Mouse (Mus musculus): Measurements from ENCODE around the gene Drc3.

Drc3 gene

DNA sequence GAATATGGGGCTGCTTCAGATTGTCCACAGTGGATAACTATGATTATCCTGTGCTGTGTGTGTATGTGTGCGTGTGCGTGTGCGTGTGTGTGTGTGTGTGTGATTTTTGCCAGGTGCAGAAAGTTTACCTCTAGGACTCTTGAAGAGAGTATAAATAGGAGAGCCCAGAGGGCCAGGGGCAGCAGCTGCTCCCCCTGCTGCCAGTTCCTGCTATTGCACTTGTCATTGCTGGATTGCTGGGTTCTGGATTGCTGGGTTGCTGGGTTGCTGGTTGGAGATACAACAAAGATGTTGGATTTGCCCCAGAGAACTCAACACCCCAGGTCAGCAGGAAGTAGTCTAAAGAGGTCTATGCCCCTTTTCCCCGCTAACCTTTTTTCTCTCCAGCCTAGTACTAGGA, 14.8 kb upstream of the Drc3 start:
- peak; percentile 73 to 75 for DNase-seq

DNA sequence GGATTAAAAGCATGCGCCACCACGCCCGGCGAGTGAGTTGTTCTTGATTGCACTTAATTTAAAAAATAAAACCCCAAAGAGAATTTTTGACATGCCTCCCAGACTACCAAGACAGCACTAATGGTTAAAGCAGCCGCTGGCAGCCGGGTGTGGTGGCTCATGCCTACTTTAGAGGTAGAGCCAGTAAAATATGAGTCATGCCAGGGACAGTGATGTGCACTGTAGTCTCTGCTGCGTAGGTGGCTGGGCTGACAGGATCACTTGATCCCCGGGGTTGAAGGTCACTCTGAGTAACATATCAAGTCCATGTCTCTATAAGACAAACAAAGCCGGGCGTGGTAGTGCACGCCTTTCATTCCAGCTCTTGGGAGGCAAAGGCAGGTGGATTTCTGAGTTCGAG, 13.8 kb upstream of the Drc3 start:
- DNase-seq = no peak

GRCm38 (mm10) chr11:60345868-60346267, 7.3 kb upstream of the Drc3 start:
- DNase-seq = no peak

DNA sequence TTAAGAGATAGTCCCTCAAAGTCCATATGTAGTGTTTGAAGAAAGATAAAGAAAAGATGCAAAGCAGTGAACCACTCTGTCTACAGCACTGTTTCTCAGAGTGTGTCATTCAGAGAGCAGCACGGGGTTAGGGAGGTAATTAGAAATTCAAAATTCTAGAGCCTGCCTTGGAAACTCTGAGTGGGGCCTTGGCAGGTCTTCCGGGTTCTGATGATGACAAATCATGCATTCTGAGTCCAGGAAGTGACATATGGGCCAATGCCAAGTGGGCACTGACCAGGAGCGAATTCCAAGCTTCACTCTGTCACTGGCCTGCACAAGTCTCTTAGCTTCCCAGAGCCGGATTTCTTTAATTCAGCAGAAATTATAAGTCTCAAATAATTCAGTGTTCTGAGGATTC, 6.6 kb upstream of the Drc3 start:
- DNase-seq = peak; percentile 38 to 63

DNA sequence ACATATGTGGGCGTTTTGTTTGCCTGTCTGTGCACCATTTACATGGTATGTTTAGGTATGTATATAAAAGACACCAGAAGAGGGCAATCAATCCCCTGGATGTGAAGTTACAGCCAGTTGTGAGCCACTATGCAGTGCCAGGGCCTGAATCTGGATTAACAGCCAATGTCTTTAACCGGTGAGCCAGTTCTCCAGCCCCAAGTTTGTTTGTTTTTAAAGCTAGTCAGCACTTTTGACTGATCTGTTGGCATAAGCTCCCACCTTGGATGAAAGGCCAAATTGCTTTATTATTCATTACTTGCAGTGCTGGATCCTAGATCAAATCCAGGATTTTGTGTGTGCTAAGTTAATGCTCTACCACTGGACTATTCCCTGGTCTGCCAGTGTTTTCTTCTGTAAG, 1.7 kb upstream of the Drc3 start:
- DNase-seq = peak in 1 of 2 experiments; percentile 20

DNA sequence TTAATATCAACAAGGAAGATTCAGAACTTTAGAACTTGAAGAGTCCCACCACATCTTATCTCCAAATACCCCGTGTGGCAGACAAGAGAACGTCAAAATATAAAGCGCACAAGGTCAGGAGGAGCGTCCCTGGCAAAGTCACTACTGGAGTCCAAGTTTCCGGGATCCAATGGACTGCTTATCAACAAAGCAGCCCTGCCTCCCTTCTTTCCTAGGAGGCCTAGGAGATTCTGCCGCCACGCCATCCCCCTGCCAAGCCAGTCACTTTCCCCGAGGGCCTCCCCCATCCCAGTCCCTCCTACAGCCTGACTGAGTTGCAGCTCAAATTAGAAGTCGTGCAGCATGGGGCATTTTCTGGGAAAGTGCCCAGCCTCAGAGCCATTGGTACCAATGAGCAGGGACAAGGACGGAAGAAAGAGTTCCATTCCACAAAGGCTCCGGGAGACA, 1.2 kb upstream of the Drc3 start:
- DNase-seq = peak; percentile 30 to 50

DNA sequence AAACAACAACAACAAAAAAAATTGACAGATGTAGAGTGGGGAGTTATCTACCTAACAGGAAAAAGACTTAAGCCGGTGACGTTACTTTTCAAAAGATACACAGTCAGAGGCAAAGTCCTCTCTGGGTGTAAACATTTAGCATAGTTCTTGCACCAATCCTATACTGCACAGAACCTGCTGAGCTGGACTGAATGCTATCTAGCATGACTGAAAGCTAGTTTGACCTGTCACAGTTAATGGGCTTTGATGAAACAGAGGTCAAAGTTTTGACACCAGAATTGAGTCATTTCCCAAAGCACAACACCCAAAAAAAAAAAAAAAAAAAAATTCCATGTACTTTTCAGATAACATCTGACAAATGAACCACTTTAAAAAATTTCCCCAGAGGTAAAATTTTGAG, 2.8 kb downstream of the Drc3 start:
- no peak for DNase-seq

DNA sequence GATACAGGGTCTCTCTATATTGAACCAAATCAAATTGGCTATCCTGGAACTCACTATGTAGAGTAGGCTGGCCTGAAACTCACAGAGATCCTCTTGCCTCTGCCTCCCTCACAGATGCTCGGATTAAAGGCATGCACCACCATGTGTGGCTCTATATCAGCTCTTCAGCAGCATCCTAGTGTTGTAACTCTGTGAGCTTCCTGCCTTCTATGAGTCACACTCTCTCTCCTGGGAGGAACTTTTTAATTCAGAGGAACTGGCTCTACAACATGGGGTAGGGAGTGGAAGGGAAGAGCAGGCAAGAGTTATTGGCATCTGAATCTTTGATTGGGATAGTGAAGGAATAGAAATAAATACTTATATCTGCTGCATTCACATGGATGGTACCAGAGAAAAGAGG, 4.0 kb downstream of the Drc3 start:
- no peak for DNase-seq

- DNase-seq = peak in 1 of 2 experiments; percentile 23
These were observed 5.4 kb downstream of the Drc3 start for GRCm38 (mm10) chr11:60358548-60358947.

DNA sequence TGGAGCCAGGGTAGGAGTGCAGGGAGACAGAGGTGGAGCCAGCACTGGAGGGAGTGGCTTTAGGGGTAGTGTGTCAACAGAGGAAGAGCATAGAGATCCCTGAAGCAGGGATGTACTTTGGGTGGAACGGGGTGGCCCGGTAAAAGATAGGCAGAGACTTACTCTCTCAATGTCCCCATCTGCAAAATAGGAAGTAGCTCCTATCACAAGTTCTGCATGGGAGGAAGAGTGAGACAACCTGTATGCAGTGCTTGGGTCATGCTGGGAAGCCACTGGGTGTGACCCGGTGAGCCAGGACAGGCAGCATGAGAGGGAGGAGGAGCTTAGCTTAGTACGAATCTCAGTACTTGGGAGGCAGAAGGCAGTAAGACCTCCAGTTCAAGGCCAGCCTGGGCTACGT, 6.0 kb downstream of the Drc3 start:
- no peak for DNase-seq

- no peak for DNase-seq
These were observed 6.8 kb downstream of the Drc3 start for GRCm38 (mm10) chr11:60359936-60360335.

DNA sequence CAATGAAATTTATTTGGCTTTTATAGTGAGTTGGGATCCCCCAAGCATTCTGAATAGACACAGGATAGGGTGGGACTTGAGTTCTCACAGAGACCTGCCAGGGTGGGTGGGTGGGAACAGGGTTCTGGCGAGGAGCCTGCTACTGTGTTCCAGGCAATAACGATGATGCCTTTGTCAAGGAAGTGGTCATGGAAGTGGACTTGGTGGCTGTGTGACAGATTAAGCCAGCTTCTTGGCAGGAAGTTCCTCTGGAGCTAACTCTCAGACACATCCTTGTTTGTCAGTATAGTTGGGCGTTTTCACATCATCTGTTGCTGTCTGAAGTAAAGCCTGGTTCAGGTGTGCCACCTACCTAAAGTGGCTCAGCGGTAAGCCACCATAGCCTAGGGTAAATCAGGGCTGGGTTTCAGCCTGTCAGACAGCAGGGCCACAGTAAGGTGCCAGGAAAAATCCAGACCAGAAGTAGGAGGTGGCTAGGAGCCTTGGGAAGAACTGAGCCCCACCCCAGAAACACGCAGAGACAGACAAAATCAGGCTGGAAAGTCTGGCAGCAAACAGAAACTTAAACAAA, 7.6 kb downstream of the Drc3 start:
- peak in 1 of 2 experiments; percentile 24 for DNase-seq

DNA sequence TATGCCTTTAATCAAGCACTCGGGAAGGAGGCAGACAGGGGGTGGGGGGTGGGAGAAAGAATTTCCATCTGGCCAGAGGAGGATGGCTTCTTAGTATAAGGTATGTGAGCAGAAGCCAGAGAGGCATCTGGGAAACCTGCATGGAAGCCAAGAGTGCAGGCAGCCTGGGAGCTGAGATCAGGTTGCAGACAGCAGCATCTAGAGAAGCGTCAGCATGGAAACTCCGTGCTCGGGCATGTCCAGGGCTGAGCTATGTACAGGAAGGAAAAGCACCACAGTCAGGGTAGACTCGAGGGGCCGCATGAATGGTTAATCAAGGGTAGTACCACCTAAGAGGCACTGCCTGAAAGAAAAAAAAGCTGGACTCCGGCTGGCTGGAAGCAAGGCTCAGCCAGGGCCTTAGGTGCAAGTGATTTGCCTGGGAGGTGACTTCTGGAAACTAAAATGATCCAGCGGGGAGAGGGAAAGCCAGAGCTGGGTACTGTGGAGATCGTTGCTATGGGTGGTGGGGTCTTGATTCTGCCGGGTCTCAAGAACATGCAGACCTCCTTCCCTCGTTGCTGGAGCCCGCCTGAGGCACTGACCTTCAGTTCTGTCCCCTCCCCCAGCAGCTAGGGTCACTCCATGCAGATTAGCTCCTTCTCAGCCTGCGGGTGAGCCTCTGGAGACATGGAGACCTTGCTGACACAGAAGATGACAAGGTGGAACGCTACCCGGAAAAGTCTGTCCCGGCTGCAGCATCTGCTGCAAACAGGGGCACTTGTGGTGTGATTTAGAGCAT, 13.3 kb downstream of the Drc3 start:
- peak in 1 of 2 experiments; percentile 31 for DNase-seq

DNA sequence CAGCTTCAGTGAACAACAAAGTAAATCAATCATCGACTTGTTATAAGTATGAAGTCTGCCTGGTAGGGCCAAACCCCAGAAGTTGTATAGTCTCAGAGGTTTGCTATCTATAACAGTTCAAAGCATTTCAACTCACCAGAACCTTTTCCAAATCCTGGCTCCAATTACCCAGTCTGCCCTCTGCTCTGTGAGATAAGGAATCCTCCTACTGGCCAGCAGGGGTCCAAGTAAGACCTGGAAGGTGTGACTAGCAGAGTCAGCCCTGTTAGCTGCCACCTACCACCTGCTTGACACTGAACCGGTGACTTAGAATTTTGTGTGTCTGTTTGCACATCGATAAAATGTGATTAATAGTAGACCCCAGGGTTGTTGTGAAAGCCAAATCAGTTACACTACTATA, 14.1 kb downstream of the Drc3 start:
- no peak for DNase-seq

- DNase-seq = no peak
These were observed 15.8 kb downstream of the Drc3 start for GRCm38 (mm10) chr11:60368909-60369308.

GRCm38 (mm10) chr11:60369448-60369847, 16.3 kb downstream of the Drc3 start:
- no peak for DNase-seq

DNA sequence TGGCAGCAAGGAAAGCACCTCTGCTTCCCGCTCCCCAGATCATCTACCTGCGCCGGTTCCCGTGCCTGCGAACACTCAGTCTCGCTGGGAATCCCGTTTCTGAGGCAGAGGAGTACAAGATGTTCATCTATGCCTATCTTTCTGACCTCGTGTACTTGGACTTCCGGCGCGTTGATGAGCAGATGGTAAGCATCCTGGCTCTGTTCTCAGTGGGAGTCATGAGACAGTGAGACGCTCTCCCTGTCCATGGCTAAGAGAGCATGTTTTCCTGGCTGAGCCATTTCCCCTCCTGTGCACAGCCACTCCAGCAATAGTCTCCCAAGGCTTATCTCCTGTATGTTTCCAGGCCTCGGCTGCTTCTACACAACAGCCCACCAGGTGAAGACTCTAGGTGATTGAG, 17.3 kb downstream of the Drc3 start:
- no peak for DNase-seq

DNA sequence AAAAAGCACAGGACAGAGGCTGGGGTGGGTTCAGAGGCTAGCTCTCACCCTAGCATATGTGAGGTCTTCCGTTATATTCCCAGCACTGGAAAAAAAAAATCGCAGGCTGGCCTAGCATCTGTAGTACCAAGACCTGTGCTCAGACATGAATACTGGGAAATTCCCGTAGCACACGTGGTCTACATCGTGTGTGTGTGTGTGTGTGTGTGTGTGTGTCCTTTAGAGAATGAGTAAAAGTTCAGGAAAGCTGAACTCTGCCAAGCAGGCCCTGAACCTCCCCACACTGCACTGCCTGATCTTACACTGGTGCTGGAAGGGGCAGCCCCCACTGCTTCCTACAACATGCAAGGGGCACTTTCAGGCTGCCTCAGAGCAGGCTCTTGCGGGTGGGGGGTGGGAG, 21.4 kb downstream of the Drc3 start:
- no peak for DNase-seq

GRCm38 (mm10) chr11:60383518-60383917, 30.4 kb downstream of the Drc3 start:
- DNase-seq = no peak

- DNase-seq = peak in 1 of 2 experiments; percentile 21
These were observed 31.8 kb downstream of the Drc3 start for GRCm38 (mm10) chr11:60384762-60385421.

DNA sequence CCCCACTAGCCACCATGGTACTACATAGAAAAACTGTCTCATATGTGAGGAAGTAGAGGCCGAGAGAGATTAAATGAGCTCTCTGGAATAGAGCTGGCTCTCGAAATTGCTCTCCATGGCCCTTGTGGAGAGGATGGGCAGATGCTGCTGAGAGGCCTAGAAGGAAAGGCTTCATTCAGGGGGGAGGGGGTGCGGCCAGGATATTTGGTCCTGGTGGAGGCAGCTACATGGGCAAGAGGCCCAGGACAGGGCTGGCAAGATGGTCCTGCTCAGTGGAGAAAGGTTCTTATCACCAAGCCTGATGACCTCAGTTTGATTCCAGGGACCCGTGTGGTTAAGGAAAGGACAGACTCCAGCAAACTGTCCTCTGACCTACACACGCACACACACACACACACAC, 32.8 kb downstream of the Drc3 start:
- DNase-seq = no peak

DNA sequence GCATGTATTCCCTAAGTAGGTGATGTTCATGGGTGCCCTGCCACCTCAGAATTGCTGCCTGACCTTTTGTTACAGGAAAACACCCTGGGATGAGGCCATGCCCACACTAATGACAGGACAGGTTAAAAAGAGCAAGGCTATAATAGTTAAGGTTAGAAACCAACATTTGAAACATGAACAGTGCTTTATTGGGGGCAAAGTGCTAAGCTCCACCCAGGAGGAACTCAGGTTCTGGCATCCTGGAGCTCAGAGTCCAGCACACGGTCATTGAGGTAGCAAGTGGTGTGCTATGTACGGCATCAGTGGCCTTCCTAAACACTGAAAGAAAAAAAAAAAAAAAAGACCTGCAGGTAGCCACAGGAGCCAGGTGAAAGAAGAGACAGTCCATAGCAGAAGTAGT, 34.8 kb downstream of the Drc3 start:
- DNase-seq = no peak

DNA sequence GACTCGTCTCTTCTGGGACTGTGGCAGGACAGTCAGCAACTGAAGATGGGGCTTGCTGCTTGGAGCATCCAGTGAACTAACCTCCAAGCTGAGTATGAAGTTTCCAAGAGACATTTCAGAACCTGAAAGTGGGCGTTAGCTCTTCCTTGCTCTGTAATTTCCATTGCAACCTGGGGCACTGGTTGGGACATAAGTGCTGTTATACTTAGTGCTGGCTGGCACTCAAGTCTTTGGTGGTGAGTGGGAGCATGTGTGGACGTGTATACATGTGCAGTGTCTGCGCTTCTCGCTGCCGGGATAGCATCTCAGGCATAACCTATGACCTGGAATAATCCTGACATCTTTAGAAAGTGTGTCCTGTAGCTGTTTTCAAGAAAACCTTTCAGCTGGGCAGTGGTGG, 38.2 kb downstream of the Drc3 start:
- no peak for DNase-seq

DNA sequence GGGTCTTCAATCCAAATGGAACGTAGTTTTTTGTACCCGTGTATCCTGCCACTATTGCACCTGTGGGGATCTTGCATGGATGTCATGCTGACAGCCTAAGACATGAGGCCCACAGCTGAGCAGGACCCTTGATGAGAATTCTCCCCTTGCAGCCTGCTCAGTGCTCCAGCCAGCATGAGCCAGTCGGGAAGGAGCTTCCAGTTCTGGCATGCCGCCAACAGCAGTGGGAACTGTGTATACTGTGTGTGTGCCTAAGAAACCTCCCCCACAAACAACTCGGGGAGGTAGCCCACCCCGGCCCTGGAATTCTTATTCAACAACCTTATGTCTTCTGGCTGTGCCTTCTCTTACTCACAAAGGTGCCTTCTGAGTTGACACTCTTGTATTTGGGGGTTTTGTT, 43.4 kb downstream of the Drc3 start:
- peak; percentile 51 for DNase-seq

Data from kidney, postnatal 4 days (tissue).